Mouse (Mus musculus) bone marrow, adult 2 months (tissue): Measurements from ENCODE around the gene Mest.

Experiments
- CTCF ChIP-seq: fragments of 200-500 bp; IDR thresholded peaks from 2 replicates; pipeline ENCODE4 v1.5.1; 2011; ENCODE audit warnings: low read length, control low read depth; ENCODE audit not compliant: control insufficient read depth, insufficient read depth
- POLR2A ChIP-seq: fragments of 200-500 bp; IDR thresholded peaks from 2 replicates; pipeline ENCODE4 v1.6.1; 2011; ENCODE audit warnings: low read depth, mild to moderate bottlenecking, control low read depth, low read length, borderline replicate concordance; ENCODE audit not compliant: control insufficient read depth

DNA sequence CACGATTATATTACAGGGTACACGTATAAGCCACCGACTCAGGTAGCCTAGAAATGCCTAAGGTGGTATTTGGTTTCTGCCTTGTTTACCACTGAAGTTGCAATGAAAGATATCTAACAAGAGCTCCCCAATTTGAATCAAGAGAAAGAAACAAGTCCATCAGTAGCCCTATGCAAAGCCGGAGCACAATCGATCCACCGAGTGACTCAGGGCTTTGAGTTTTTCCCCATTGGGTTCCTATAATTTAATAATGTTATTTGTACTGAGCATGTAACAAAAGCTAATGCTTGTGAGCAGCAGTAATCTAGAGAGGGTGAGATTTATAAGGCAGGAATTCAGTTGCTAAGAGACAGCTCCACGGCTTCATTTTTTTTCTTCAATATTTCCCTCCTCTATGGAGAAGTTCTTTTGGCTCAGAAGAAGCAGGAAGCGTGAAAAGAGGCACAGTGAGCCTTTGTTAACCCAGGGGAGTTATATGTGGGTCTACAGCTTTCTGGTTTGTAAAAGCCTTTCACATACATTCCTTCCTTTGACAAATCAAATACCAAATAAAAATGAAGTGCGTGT is 48.5 kb upstream of the Mest start:
- no peak for TF ChIP-seq CTCF
- no peak for TF ChIP-seq POLR2A
